Mouse (Mus musculus) kidney, adult 2 months (tissue): ENCODE data around the gene Anxa6. TPM values are rescaled to one million over a fixed set of nuclear protein-coding genes. Genes with fewer than 3 reads are reported as not detected.

Experiments
- DNase-seq: peaks from one replicate; pipeline ENCODE4 v3.0.0; 2021
- H3K27ac ChIP-seq: fragments of 200-500 bp; 2 replicates; pipeline ENCODE4 v1.5.1; 2012; ENCODE audit warnings: low read depth, low read length, control low read depth, inconsistent platforms; ENCODE audit not compliant: insufficient read depth
- H3K27me3 ChIP-seq: fragments of 200-500 bp; replicated peaks from 2 replicates; pipeline ENCODE4 v1.6.1; 2012; ENCODE audit warnings: mild to moderate bottlenecking, moderate library complexity, low read length, inconsistent platforms; ENCODE audit not compliant: control insufficient read depth, insufficient read depth
- H3K36me3 ChIP-seq: fragments of 200-500 bp; 2 replicates; pipeline ENCODE4 v1.6.1; 2012; ENCODE audit warnings: mild to moderate bottlenecking, moderate library complexity, low read length, inconsistent platforms; ENCODE audit not compliant: control insufficient read depth, insufficient read depth
- H3K4me1 ChIP-seq: fragments of 200-500 bp; 2 replicates; pipeline ENCODE4 v1.6.1; 2011; ENCODE audit warnings: low read length; ENCODE audit not compliant: control insufficient read depth, insufficient read depth
- H3K4me3 ChIP-seq: fragments of 200-500 bp; 2 replicates; pipeline ENCODE4 v1.5.1; 2011; ENCODE audit warnings: mild to moderate bottlenecking, low read depth, low read length, control low read depth; ENCODE audit not compliant: insufficient read depth
- CTCF ChIP-seq: fragments of 200-500 bp; conservative IDR thresholded peaks from 2 replicates; pipeline ENCODE4 v1.5.1; 2011; ENCODE audit warnings: low read depth, mild to moderate bottlenecking, control low read depth, low read length, moderate library complexity, mixed read lengths; ENCODE audit not compliant: insufficient read depth, insufficient read length
- POLR2A ChIP-seq: fragments of 200-500 bp; IDR thresholded peaks from one replicate; pipeline ENCODE4 v1.6.1; 2011; ENCODE audit warnings: low read depth, low read length, control low read depth
- WGBS: fragments of 180-500 bp; shearing (Covaris S2); methylation state at CpG from one replicate; pipeline ENCODE4 v1.1.7; 2018; 5-methylcytosine and 5-hydroxymethylcytosine counted together
- polyA plus RNA-seq: library from polyadenylated mRNA; depleted of rRNA; stranded (reverse); fragments of >200 nt; gene quantifications from 2 replicates; pipeline ENCODE4 v1.2.3, GENCODE M21; 2012

The Anxa6 gene
- polyA plus RNA-seq, 1 experiment, result 87.9 TPM

DNA sequence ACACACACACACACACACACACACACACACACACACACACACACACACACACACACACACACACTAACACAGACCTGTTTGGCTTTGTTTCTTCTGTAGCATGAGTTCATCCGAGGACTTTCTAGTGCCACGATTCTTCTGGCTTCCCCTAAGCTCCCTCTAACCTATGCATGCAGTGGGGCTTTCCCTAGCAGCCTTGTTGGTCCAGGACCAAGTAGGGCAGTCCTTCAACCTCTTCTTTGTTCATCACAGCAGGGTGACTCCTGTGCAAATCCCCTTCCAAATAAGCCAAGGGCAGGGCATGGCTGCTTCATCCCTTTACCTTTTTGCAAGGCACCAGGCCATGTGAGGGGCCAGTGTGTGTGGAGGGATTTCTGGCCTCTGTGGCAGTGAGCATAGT lies 34.5 kb downstream of the Anxa6 start:
- TF ChIP-seq CTCF, result no peak
- no peak for TF ChIP-seq POLR2A
- 62% methylated on average over 2 of the region's 2 CpGs for WGBS
- H3K27me3 ChIP-seq, result no peaks in the 10 kb centered on the region
- H3K36me3 ChIP-seq, result peaks cover 2% of the 10 kb centered on the region; the same call in 1 of the 2 replicates
- no peaks in the 10 kb centered on the region for H3K4me1 ChIP-seq
- H3K4me3 ChIP-seq, result no peak overlapping the region
- no peak overlapping the region for H3K27ac ChIP-seq
- no peak for DNase-seq

DNA sequence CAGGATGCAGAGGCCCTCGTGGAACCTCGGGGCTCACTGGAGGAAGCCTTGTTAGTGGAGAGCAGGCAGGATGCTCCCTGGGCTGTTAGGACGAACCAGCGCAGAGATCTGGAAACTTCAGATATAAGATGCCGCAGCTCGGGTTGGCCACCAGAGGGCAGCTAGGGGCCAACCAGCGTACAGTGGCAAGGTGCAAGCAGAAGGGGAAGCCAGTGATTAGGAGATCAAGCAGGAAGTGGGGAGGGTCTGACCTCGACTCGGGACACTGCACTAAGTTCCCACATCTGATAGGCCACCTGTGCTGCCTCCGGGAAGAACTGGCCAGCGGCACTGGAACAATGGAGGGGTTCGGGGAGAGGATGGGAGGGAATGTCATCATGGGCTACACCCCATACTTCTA lies 35.0 kb downstream of the Anxa6 start:
- Histone ChIP-seq H3K27ac (no peak overlapping the region), H3K4me1 (no peaks in the 10 kb centered on the region), H3K36me3 (peaks cover 2% of the 10 kb centered on the region; the same call in 1 of the 2 replicates), H3K4me3 (no peak overlapping the region), H3K27me3 (no peaks in the 10 kb centered on the region)
- peak; percentile 68 for DNase-seq
- WGBS, result 6% methylated on average over 12 of the region's 12 CpGs
- TF ChIP-seq POLR2A, result no peak
- TF ChIP-seq CTCF, result peak; percentile 86

GRCm38 (mm10) chr11:54996176-54996575 lies 37.1 kb downstream of the Anxa6 start:
- Histone ChIP-seq H3K4me3 (no peak overlapping the region), H3K27me3 (no peaks in the 10 kb centered on the region), H3K27ac (no peak overlapping the region), H3K4me1 (no peaks in the 10 kb centered on the region), H3K36me3 (peaks cover 2% of the 10 kb centered on the region; the same call in 1 of the 2 replicates)
- 82% methylated on average over 7 of the region's 7 CpGs for WGBS
- no peak for DNase-seq
- TF ChIP-seq CTCF (no peak), POLR2A (no peak)

- Histone ChIP-seq H3K27me3 (no peaks in the 10 kb centered on the region), H3K4me3 (no peak overlapping the region), H3K4me1 (no peaks in the 10 kb centered on the region), H3K27ac (no peak overlapping the region), H3K36me3 (no peaks in the 10 kb centered on the region; the same call in 1 of the 2 replicates)
- DNase-seq, result no peak
- TF ChIP-seq POLR2A (no peak), CTCF (no peak)
These were observed 43.3 kb downstream of the Anxa6 start for GRCm38 (mm10) chr11:54989920-54990319.

DNA sequence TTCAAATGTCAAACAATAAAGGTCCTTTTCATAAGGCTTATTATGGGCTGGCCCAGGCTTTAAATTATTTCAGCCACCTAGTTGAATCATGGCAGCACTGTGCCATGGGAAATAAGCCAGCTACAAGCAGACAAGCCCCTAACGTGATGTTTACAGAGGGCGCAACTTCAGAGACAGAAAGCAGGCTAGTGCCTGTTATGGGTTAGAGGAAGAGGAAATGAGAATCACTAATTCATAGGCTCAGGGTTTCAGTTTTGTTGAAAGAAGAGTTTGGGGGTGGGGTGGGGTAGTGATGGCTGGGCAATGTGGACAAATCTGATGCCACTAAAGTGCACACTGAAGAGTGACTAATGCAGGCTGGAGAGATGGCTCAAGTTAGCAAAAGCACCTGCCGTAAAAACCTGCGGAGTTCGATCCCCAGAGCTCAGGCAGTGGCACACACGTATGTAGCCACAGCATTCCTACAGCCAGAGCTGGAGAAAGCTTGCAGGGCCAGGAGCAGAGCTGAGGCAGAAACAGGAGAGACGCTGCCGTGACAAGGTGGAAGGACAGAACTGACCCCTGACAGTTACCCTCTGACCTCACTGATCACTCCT lies 44.4 kb downstream of the Anxa6 start:
- H3K27ac ChIP-seq, result no peak overlapping the region
- H3K36me3 ChIP-seq, result no peaks in the 10 kb centered on the region; the same call in 1 of the 2 replicates
- WGBS, result 73% methylated on average over 8 of the region's 8 CpGs

GRCm38 (mm10) chr11:54987974-54988373 lies 45.3 kb downstream of the Anxa6 start:
- peak; percentile 32 for DNase-seq

More for the DNA sequence above, 44.4 kb downstream of the Anxa6 start:
- Histone ChIP-seq H3K4me3 (no peak overlapping the region), H3K4me1 (no peaks in the 10 kb centered on the region), H3K27me3 (no peaks in the 10 kb centered on the region)
- DNase-seq, result no peak
- TF ChIP-seq CTCF (no peak), POLR2A (no peak)

DNA sequence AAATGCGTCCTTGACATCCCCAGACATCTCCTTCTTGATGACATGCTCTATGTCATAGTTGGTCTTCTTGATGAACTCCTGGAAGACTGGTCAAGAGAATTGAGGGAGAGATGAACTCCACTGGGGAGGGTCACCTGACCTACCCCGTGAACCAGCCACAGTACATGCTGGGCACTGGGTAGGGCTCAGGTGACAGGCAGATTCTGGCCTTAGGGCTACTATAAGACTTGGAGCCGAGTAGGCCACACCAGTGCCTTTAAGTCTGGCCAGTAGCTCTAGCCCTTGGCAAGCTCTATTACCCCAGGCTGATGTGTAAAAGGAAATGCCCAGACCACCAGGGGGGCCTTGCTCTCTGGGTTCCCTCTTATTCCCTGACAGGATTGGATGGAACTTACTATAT lies 48.2 kb downstream of the Anxa6 start:
- H3K36me3 ChIP-seq, result no peaks in the 10 kb centered on the region; the same call in 1 of the 2 replicates

More at GRCm38 (mm10) chr11:54987974-54988373, 45.3 kb downstream of the Anxa6 start:
- Histone ChIP-seq H3K27ac (no peak overlapping the region), H3K27me3 (no peaks in the 10 kb centered on the region), H3K36me3 (no peaks in the 10 kb centered on the region; the same call in 1 of the 2 replicates), H3K4me3 (no peak overlapping the region), H3K4me1 (no peaks in the 10 kb centered on the region)
- WGBS, result 94% methylated on average over 1 of the region's 1 CpGs
- TF ChIP-seq CTCF, result peak; percentile 71
- no peak for TF ChIP-seq POLR2A

GRCm38 (mm10) chr11:54984581-54984980 lies 48.7 kb downstream of the Anxa6 start:
- Histone ChIP-seq H3K27ac (no peak overlapping the region), H3K4me3 (no peak overlapping the region), H3K4me1 (no peaks in the 10 kb centered on the region), H3K36me3 (no peaks in the 10 kb centered on the region; the same call in 1 of the 2 replicates), H3K27me3 (no peaks in the 10 kb centered on the region)
- no peak for DNase-seq
- TF ChIP-seq CTCF (no peak), POLR2A (no peak)
- WGBS, result 62% methylated on average over 4 of the region's 4 CpGs

More for the DNA sequence above, 48.2 kb downstream of the Anxa6 start:
- no peak for DNase-seq
- Histone ChIP-seq H3K27ac (no peak overlapping the region), H3K27me3 (no peaks in the 10 kb centered on the region), H3K4me3 (no peak overlapping the region), H3K4me1 (no peaks in the 10 kb centered on the region)
- 59% methylated on average over 3 of the region's 3 CpGs for WGBS
- no peak for TF ChIP-seq POLR2A
- TF ChIP-seq CTCF, result no peak
